Mouse (Mus musculus): ENCODE data around the gene Slc1a3.

GRCm38 (mm10) chr15:8632361-8632760, 78.2 kb downstream of the Slc1a3 start:
- no peak for TF ChIP-seq POLR2A (IDR thresholded peaks at IDR 0.05; ENCODE audit: borderline replicate concordance, control insufficient read depth, low read depth, low read length)
- no peak for TF ChIP-seq CTCF (IDR thresholded peaks at IDR 0.05; ENCODE audit: control insufficient read depth, insufficient read depth, low read length)

All from bone marrow, adult 2 months (tissue).